Mouse (Mus musculus) CH12.LX (cell line): ENCODE measurements at regions not wholly inside any gene's neighbourhood (a gene's known extent, or its start where the extent isn't known, plus 50 kb on each side); places are given as distances from the start of the nearest gene placed in this dataset.

ENCODE experiments used
- CTCF ChIP-seq, 2 experiments: IDR thresholded peaks in 1 of 2; conservative IDR thresholded peaks in 1 of 2; 2 replicates each; pipeline ENCODE4 v1.5.1; 2011 to 2012; ENCODE audit warnings: low read depth in 2 of 2, low read length in 2 of 2, improper control_type of control experiment in 1 of 2, inconsistent platforms in 1 of 2, mild to moderate bottlenecking in 1 of 2, moderate library complexity in 1 of 2
- RCOR1 ChIP-seq: conservative IDR thresholded peaks from 2 replicates; pipeline ENCODE4 v1.6.1; 2012; ENCODE audit warnings: low read depth, mild to moderate bottlenecking, inconsistent platforms, low read length, improper control_type of control experiment
- USF1 ChIP-seq: IDR thresholded peaks from 2 replicates; pipeline ENCODE4 v1.6.1; 2014; ENCODE audit warnings: low read depth, mild to moderate bottlenecking, inconsistent platforms, low read length, improper control_type of control experiment

GRCm38 (mm10) chr8:88944038-88944437 is 99.9 kb downstream of the Sall1 start:
- TF ChIP-seq USF1: no peak
- TF ChIP-seq RCOR1: no peak
- peak; percentile 29 to 61; a peak in 3 of 4 replicates for TF ChIP-seq CTCF (conservative IDR thresholded peaks at IDR 0.05 in 1 of 2, IDR thresholded peaks at IDR 0.05 in 1 of 2; ENCODE audit: low read depth in 2 of 2, low read length in 2 of 2)
